Mouse (Mus musculus): ENCODE measurements at regions not wholly inside any gene's neighbourhood (a gene's known extent, or its start where the extent isn't known, plus 50 kb on each side); places are given as distances from the start of the nearest gene placed in this dataset.

DNA sequence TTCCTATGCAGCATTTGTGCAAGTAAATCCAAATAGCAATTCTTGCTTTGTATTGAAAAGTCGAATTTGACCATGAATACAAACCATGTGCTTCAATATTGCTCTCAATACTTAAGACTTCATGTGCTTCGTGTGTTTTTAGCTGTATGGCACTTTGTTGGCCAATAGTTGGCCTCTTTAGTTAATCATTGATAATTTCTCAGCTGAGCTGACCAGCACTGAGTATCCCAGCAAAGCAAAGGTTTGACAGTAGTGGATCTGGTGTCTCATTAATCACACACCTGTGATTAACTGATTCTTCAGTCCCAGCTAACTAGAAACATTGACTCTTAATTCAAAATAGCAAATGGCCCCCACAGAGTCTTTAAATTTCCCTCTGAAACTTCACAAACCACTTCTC is 102.0 kb upstream of the Apob start:
- Histone ChIP-seq H3K4me3 (ENCODE audit: low read depth, low read length) (no peak overlapping the region), H3K36me3 (ENCODE audit: control insufficient read depth, insufficient read depth) (no peaks in the 10 kb centered on the region), H3K4me2 (ENCODE audit: low read depth, low read length) (no peak overlapping the region), H3K27ac (ENCODE audit: low read length) (no peak overlapping the region), H3K9me3 (replicated peaks; ENCODE audit: control insufficient read depth, low read length) (no peaks in the 10 kb centered on the region), H3K4me1 (ENCODE audit: control insufficient read depth, low read depth, low read length) (no peaks in the 10 kb centered on the region), H3K9ac (ENCODE audit: low read depth, low read length) (no peak overlapping the region), H3K27me3 (ENCODE audit: control insufficient read depth, insufficient read depth, low read depth, low read length) (no peaks in the 10 kb centered on the region)
- 33% methylated on average over 2 of the region's 2 CpGs for WGBS (ENCODE audit: insufficient replicate concordance)
- no peak for ATAC-seq (ENCODE audit: low read depth)

DNA sequence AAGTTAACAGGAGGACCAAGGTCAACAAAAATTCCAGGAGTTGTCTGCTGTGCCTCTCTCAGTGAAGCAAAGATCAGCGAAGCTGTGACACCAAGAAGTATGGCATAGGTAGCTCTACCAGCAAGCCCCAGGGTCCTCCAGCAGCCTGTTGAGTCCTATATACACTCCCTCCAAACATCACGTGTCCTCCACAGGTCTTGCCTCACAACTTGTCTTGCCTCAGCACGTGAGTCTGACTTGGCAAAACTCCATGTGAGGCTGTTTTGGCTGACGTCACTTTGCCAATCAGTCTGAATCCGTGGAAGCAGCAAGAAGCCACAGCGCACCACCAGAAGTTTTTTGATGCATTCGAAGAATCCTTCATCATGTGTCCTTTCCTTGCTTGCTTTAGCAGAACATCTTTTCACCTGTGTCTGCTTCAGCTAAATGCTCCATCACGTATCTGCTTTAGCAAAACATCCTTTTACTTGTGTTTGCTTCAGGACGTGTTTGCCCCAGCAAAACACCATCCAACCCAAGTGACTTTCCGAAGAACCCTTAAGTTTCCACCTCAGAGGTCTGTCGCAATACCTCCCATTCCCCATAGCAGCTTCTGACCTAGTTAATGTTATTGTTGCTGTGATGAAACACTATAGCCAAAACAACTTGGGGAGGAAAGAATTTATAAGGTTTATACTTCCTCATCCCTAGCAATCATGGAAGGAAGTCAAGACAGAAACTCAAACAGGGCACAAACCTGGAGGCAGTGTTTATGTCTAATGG is 101.0 kb upstream of the Apob start:
- ATAC-seq (ENCODE audit: low read depth): no peak
- Histone ChIP-seq H3K4me2 (ENCODE audit: low read depth, low read length) (no peak overlapping the region), H3K27ac (ENCODE audit: low read length) (no peak overlapping the region), H3K9me3 (replicated peaks; ENCODE audit: control insufficient read depth, low read length) (no peaks in the 10 kb centered on the region), H3K36me3 (ENCODE audit: control insufficient read depth, insufficient read depth) (no peaks in the 10 kb centered on the region), H3K27me3 (ENCODE audit: control insufficient read depth, insufficient read depth, low read depth, low read length) (no peaks in the 10 kb centered on the region), H3K9ac (ENCODE audit: low read depth, low read length) (no peak overlapping the region), H3K4me1 (ENCODE audit: control insufficient read depth, low read depth, low read length) (no peaks in the 10 kb centered on the region), H3K4me3 (ENCODE audit: low read depth, low read length) (no peak overlapping the region)
- WGBS (ENCODE audit: insufficient replicate concordance): 56% methylated on average over 11 of the region's 11 CpGs

DNA sequence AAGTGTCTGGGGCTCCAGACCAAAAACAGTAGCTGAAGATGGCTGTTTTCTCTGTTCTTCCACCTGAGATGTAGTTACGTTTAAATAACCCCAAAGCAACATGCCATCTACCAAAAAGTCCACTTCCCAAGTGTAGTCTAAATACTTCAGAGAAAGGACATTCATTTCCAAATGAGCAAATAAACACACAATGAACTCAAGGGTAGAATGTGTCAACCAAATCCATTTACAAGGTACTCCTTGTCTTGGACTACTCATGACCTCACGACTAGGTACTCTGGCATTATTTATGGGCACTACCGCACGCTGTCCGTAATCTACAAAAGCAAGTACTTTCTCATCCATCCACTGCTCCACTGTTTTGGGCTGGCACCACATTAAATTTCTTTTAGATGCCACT is 98.7 kb upstream of the Apob start:
- WGBS (ENCODE audit: insufficient replicate concordance): 78% methylated on average over 5 of the region's 5 CpGs
- ATAC-seq (ENCODE audit: low read depth): no peak
- Histone ChIP-seq H3K27me3 (ENCODE audit: control insufficient read depth, insufficient read depth, low read depth, low read length) (no peaks in the 10 kb centered on the region), H3K9ac (ENCODE audit: low read depth, low read length) (no peak overlapping the region), H3K36me3 (ENCODE audit: control insufficient read depth, insufficient read depth) (no peaks in the 10 kb centered on the region), H3K4me2 (ENCODE audit: low read depth, low read length) (no peak overlapping the region), H3K4me1 (ENCODE audit: control insufficient read depth, low read depth, low read length) (no peaks in the 10 kb centered on the region), H3K9me3 (replicated peaks; ENCODE audit: control insufficient read depth, low read length) (no peaks in the 10 kb centered on the region), H3K27ac (ENCODE audit: low read length) (no peak overlapping the region), H3K4me3 (ENCODE audit: low read depth, low read length) (no peak overlapping the region)

DNA sequence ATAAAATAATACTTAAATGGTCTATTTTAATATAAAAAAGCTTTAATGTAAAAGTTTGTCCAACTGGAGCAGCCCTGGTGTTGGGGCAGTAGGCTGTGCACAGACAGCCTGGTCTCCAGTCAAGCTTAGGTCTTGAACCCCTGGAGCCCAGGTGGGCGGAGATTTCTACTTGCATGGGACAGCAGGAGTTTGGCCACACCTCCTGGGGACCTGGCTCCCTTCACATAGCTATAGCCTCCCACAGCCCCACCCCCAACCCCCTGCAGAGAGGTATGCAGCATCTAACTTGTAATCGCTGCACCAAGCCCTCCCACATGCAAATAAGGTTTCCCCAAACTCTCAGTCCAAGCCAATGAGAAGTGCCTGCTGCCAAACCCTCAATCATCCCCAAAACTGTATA is 81.3 kb upstream of the Apob start:
- H3K4me3 ChIP-seq (ENCODE audit: low read depth, low read length): no peak overlapping the region
- H3K36me3 ChIP-seq (ENCODE audit: control insufficient read depth, insufficient read depth): no peaks in the 10 kb centered on the region
- H3K27ac ChIP-seq (ENCODE audit: low read length): no peak overlapping the region
- H3K9ac ChIP-seq (ENCODE audit: low read depth, low read length): no peak overlapping the region
- WGBS (ENCODE audit: insufficient replicate concordance): 56% methylated on average over 2 of the region's 2 CpGs
- ATAC-seq (ENCODE audit: low read depth): no peak
- H3K27me3 ChIP-seq (ENCODE audit: control insufficient read depth, insufficient read depth, low read depth, low read length): no peaks in the 10 kb centered on the region
- no peaks in the 10 kb centered on the region for H3K9me3 ChIP-seq (replicated peaks; ENCODE audit: control insufficient read depth, low read length)
- no peak overlapping the region for H3K4me2 ChIP-seq (ENCODE audit: low read depth, low read length)
- no peaks in the 10 kb centered on the region for H3K4me1 ChIP-seq (ENCODE audit: control insufficient read depth, low read depth, low read length)

DNA sequence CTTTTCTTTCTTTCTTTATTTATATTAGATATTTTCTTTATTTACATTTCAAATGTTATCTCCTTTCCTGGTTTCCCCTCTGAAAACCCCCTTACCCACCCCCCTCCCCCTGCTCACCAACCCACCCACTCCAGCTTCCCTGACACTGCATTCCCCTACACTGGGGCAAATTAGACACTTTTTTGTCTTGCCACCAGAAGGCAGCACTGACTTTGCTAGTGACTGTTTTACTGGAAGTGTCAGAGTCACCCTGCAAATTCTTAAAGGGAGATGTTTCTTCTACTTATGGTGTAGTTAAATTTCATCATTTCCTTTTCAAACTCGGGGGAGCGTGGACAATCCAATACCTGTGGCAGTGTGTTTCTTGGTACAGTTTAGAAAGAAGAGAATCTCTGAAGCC is 72.1 kb upstream of the Apob start:
- no peak overlapping the region for H3K4me2 ChIP-seq (ENCODE audit: low read depth, low read length)

DNA sequence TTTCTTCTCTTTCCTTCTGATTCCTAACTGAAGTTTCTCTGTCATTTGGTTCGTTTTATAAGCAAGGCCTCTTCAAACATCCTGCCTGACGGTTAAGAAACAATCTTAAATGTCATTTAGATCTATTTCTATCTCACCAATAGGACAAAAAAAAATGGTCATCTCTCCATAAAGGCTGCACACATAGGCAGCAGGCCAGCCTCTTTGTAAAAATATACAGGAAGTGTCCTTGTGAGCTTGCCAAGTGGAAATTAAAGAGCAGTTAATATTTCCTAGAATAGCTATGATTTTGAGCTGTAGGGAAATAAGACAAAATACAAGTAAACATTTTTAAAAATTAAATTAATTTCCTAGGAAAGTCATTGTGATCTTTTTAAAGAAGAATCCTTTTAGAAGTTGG is 70.6 kb upstream of the Apob start:
- Histone ChIP-seq H3K4me1 (ENCODE audit: control insufficient read depth, low read depth, low read length) (no peaks in the 10 kb centered on the region; the same call in 1 of the 2 replicates), H3K9me3 (replicated peaks; ENCODE audit: control insufficient read depth, low read length) (no peaks in the 10 kb centered on the region), H3K9ac (ENCODE audit: low read depth, low read length) (no peak overlapping the region), H3K27me3 (ENCODE audit: control insufficient read depth, insufficient read depth, low read depth, low read length) (no peaks in the 10 kb centered on the region), H3K4me2 (ENCODE audit: low read depth, low read length) (no peak overlapping the region), H3K27ac (ENCODE audit: low read length) (no peak overlapping the region), H3K36me3 (ENCODE audit: control insufficient read depth, insufficient read depth) (no peaks in the 10 kb centered on the region), H3K4me3 (ENCODE audit: low read depth, low read length) (no peak overlapping the region)
- 36% methylated on average over 2 of the region's 2 CpGs for WGBS (ENCODE audit: insufficient replicate concordance)
- ATAC-seq (ENCODE audit: low read depth): no peak

More for the DNA sequence above, 72.1 kb upstream of the Apob start:
- Histone ChIP-seq H3K36me3 (ENCODE audit: control insufficient read depth, insufficient read depth) (no peaks in the 10 kb centered on the region), H3K27ac (ENCODE audit: low read length) (no peak overlapping the region), H3K9ac (ENCODE audit: low read depth, low read length) (no peak overlapping the region), H3K27me3 (ENCODE audit: control insufficient read depth, insufficient read depth, low read depth, low read length) (no peaks in the 10 kb centered on the region), H3K9me3 (replicated peaks; ENCODE audit: control insufficient read depth, low read length) (no peaks in the 10 kb centered on the region), H3K4me1 (ENCODE audit: control insufficient read depth, low read depth, low read length) (no peaks in the 10 kb centered on the region; the same call in 1 of the 2 replicates), H3K4me3 (ENCODE audit: low read depth, low read length) (no peak overlapping the region)
- ATAC-seq (ENCODE audit: low read depth): no peak
- WGBS (ENCODE audit: insufficient replicate concordance): 29% methylated on average over 2 of the region's 2 CpGs

DNA sequence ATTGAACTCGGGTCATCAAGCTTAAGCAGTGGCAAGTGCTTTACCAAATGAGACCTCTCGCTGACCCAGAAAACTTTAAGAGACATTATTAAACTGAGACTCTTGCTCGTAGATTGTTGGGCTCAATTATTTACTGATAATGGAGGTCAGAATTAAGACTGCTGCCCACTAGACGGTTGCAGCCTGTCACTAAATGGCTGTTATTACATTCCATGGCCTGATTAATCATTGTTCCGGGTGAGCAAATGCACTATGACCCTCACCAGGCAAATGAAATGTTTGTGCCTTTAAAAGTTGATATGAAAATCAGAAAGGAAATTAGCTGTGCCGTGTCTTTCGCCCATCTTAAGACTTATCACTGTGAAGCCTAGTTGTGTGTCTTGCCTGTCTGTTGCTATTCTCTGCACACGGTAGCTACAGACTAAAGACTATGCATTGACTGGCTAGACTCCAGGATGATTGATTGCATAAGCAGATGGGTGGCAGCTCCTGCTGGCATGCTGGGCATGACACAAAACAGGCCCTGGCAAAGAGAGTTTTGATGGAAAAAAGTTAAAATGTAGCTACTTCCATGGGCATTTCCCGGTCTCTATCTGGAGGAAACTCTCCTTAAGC is 67.6 kb upstream of the Apob start:
- no peak for ATAC-seq (ENCODE audit: low read depth)
- no peak overlapping the region for H3K27ac ChIP-seq (ENCODE audit: low read length)

DNA sequence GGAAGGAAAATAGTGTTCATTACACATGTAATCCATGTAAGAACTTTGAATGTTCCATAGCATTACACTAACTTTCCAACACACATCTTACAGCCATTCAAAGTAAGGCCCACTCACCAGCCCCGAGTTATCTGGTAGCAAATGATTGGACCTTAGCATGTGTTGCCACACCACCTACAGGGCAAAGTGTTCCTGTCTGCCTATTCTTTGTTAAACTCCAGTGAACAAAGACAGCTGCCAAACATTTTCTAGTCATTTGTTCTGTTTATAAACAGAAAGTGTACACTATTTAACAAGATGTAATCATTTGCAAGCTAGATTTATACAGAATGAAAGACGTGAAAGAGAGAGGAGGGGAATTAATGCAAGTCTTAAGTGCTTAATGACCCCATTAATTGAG is 66.9 kb upstream of the Apob start:
- no peak overlapping the region for H3K27ac ChIP-seq (ENCODE audit: low read length)

More for the DNA sequence above, 67.6 kb upstream of the Apob start:
- Histone ChIP-seq H3K4me2 (ENCODE audit: low read depth, low read length) (no peak overlapping the region), H3K9me3 (replicated peaks; ENCODE audit: control insufficient read depth, low read length) (no peaks in the 10 kb centered on the region), H3K36me3 (ENCODE audit: control insufficient read depth, insufficient read depth) (no peaks in the 10 kb centered on the region), H3K9ac (ENCODE audit: low read depth, low read length) (no peak overlapping the region), H3K4me1 (ENCODE audit: control insufficient read depth, low read depth, low read length) (no peaks in the 10 kb centered on the region; the same call in 1 of the 2 replicates), H3K4me3 (ENCODE audit: low read depth, low read length) (no peak overlapping the region), H3K27me3 (ENCODE audit: control insufficient read depth, insufficient read depth, low read depth, low read length) (no peaks in the 10 kb centered on the region)
- 57% methylated on average over 9 of the region's 9 CpGs for WGBS (ENCODE audit: insufficient replicate concordance)

DNA sequence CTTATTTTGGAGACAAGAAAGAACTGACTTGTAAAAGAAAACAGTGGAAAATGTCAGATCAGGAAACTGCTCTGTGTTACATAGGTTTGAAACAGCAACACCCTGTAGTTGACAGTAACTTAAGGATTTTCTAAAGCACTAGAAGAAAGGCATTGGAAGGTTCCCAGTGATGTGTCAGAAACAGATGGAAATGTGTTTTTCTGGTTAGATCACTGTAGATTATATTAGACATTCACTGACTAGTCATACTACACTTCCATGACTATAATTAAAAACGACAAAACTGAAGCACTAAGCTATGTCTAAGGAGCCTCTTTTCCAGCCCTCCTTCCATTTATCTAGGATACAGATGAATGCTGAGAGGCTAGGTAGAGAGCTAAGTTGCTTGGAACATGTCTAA is 59.1 kb upstream of the Apob start:
- WGBS (ENCODE audit: insufficient replicate concordance): 57% methylated on average over 1 of the region's 1 CpGs
- Histone ChIP-seq H3K27ac (ENCODE audit: low read length) (no peak overlapping the region), H3K9me3 (replicated peaks; ENCODE audit: control insufficient read depth, low read length) (no peaks in the 10 kb centered on the region), H3K27me3 (ENCODE audit: control insufficient read depth, insufficient read depth, low read depth, low read length) (no peaks in the 10 kb centered on the region), H3K4me1 (ENCODE audit: control insufficient read depth, low read depth, low read length) (no peaks in the 10 kb centered on the region), H3K4me3 (ENCODE audit: low read depth, low read length) (no peak overlapping the region), H3K9ac (ENCODE audit: low read depth, low read length) (no peak overlapping the region), H3K4me2 (ENCODE audit: low read depth, low read length) (no peak overlapping the region), H3K36me3 (ENCODE audit: control insufficient read depth, insufficient read depth) (no peaks in the 10 kb centered on the region)
- no peak for ATAC-seq (ENCODE audit: low read depth)

More for the DNA sequence above, 66.9 kb upstream of the Apob start:
- Histone ChIP-seq H3K4me3 (ENCODE audit: low read depth, low read length) (no peak overlapping the region), H3K36me3 (ENCODE audit: control insufficient read depth, insufficient read depth) (no peaks in the 10 kb centered on the region), H3K4me2 (ENCODE audit: low read depth, low read length) (no peak overlapping the region), H3K9me3 (replicated peaks; ENCODE audit: control insufficient read depth, low read length) (no peaks in the 10 kb centered on the region), H3K27me3 (ENCODE audit: control insufficient read depth, insufficient read depth, low read depth, low read length) (no peaks in the 10 kb centered on the region), H3K4me1 (ENCODE audit: control insufficient read depth, low read depth, low read length) (no peaks in the 10 kb centered on the region; the same call in 1 of the 2 replicates), H3K9ac (ENCODE audit: low read depth, low read length) (no peak overlapping the region)
- WGBS (ENCODE audit: insufficient replicate concordance): 48% methylated on average over 2 of the region's 2 CpGs
- ATAC-seq (ENCODE audit: low read depth): peak; percentile 64
